Mouse (Mus musculus) small intestine, adult 2 months (tissue): Measurements from ENCODE around the gene Arid5b.

Experiments
- CTCF ChIP-seq: fragments of 200-500 bp; IDR thresholded peaks from 2 replicates; pipeline ENCODE4 v1.5.1; 2012; ENCODE audit warnings: low read depth, mild to moderate bottlenecking, control low read depth, inconsistent platforms, low read length, moderate library complexity, mixed read lengths; ENCODE audit not compliant: insufficient replicate concordance, insufficient read length; ENCODE audit errors: extremely low read depth
- POLR2A ChIP-seq: fragments of 200-500 bp; IDR thresholded peaks from 2 replicates; pipeline ENCODE4 v1.6.1; 2012; ENCODE audit warnings: low read depth, mild to moderate bottlenecking, control low read depth, inconsistent platforms, low read length, moderate library complexity

GRCm38 (mm10) chr10:68179339-68179738 lies 99.2 kb downstream of the Arid5b start:
- no peak for TF ChIP-seq CTCF
- TF ChIP-seq POLR2A = no peak
